In genomic region chr5:29195570-29196263, GRCm38 (mm10) we compare ENCODE assay signal across 8 mouse cellular contexts. TPM values are rescaled to one million over a fixed set of nuclear protein-coding genes. Genes with fewer than 3 reads are reported as not detected.
DNase-seq lines count a peak whose midpoint lies in the region; ATAC-seq and TF ChIP-seq lines count a peak whose summit lies in the region.

Gene Rnf32 (plus strand): TSS chr5:29195992.

- ATAC-seq in hindbrain, postnatal 0 days: peak; percentile 98

- H3K4me3 ChIP-seq in gastrocnemius, adult 2 months: peak within 1 kb of the TSS; percentile 78
- H3K4me3 ChIP-seq in hindbrain, postnatal 0 days (ENCODE audit: low read length): peak within 1 kb of the TSS; percentile 62

- no peaks in the 10 kb centered on the region for H3K9me3 ChIP-seq in hindbrain, postnatal 0 days (ENCODE audit: low read length)

- peak within 1 kb of the TSS; percentile 82 for H3K4me2 ChIP-seq in hindbrain, postnatal 0 days (ENCODE audit: low read depth, low read length)

- TF ChIP-seq CTCF in gastrocnemius, adult 2 months (IDR thresholded peaks at IDR 0.05): no peak
- TF ChIP-seq CTCF in hindbrain, postnatal 0 days (IDR thresholded peaks at IDR 0.05; ENCODE audit: low read depth): no peak

- peak within 1 kb of the TSS; percentile 74 for H3K9ac ChIP-seq in hindbrain, postnatal 0 days (replicated peaks; ENCODE audit: low read length)

- intact Hi-C loops in gastrocnemius, adult 2 months (cut with DNase I): no loop called here

- H3K27me3 ChIP-seq in hindbrain, postnatal 0 days (ENCODE audit: insufficient read depth, low read length): no peaks in the 10 kb centered on the region

- no peaks in the 10 kb centered on the region for H3K36me3 ChIP-seq in hindbrain, postnatal 0 days (ENCODE audit: insufficient read depth, low read length)

- DNase-seq in ZHBTc4 (ENCODE audit: low read depth, low spot score): peak; percentile 98
- DNase-seq in cerebellum, postnatal 36 days: peak; percentile 85 to 90
- peak; percentile 74 for DNase-seq in gastrocnemius, adult 2 months
- DNase-seq in hindbrain, postnatal 0 days (ENCODE audit: low spot score): peak; percentile 98
- DNase-seq in left cerebral cortex, adult 18-20 months (ENCODE audit: low spot score in 2 of 2): peak; percentile 89 to 90
- DNase-seq in lung, postnatal 36 days: peak; percentile 84
- DNase-seq in right cerebral cortex, adult 18-20 months: peak; percentile 92
- peak; percentile 70 for DNase-seq in urinary bladder, adult 18-20 months (ENCODE audit: low spot score in 2 of 2)

- no peaks in the 10 kb centered on the region for H3K4me1 ChIP-seq in hindbrain, postnatal 0 days (ENCODE audit: insufficient read depth, low read length)

- WGBS in hindbrain, postnatal 0 days: under 1% methylated on average over 67 of the region's 70 CpGs

- H3K27ac ChIP-seq in gastrocnemius, adult 2 months: peak within 1 kb of the TSS; percentile 59
- H3K27ac ChIP-seq in hindbrain, postnatal 0 days: peak within 1 kb of the TSS; percentile 89

RNA-seq across cellular contexts. Expression of gene Rnf32, which starts in this region (rescaled TPM):
- total RNA-seq in gastrocnemius, adult 2 months (2021): 1 to 10 TPM in 1 of 2 experiments, under 1 TPM in 1; 0.94 to 1.3 TPM
- 6.2 and 9.7 TPM in 2 replicates for total RNA-seq in hindbrain, postnatal 0 days (2014; rRNA removed)
- polyA plus RNA-seq in hindbrain, postnatal 0 days (2015; fragmentation: Nextera tagmentation; extraction: Ambion mirVana): 9.4 and 10.0 TPM in 2 replicates
- 10 to 100 TPM; 16.8 to 17.0 TPM for total RNA-seq in left cerebral cortex, adult 18-20 months (2021)

Comparison
In these comparisons a context has a peak if more than half of its experiments do, and no peak if none do; other contexts are left out.
1. Peak in every context shown above with its lines: DNase-seq, ATAC-seq, H3K4me3 ChIP-seq and H3K27ac ChIP-seq.